Mouse (Mus musculus) embryonic facial prominence, embryonic 13.5 days (tissue): ENCODE results near the gene Anks1b. TPM values are rescaled to one million over a fixed set of nuclear protein-coding genes. Genes with fewer than 3 reads are reported as not detected.

Experiments used
- ATAC-seq: fragments of 200-750 bp; cut with Nextera tagmentation; 2 replicates; pipeline ENCODE4 v1.8.0; 2017; ENCODE audit warnings: low read depth; ENCODE audit not compliant: insufficient number of reproducible peaks, insufficient read depth, low FRiP score, low TSS enrichment
- H3K27ac ChIP-seq: fragments of 300-500 bp; sonication (generic); 2 replicates; pipeline ENCODE4 v1.5.1; 2015; ENCODE audit warnings: moderate library complexity, mild to moderate bottlenecking, inconsistent platforms
- H3K27me3 ChIP-seq: fragments of 300-500 bp; sonication (generic); 2 replicates; pipeline ENCODE4 v1.6.1; 2015; ENCODE audit warnings: mild to moderate bottlenecking, inconsistent platforms
- H3K36me3 ChIP-seq: fragments of 300-500 bp; sonication (generic); 2 replicates; pipeline ENCODE4 v1.6.1; 2015; ENCODE audit warnings: mild to moderate bottlenecking, inconsistent platforms
- H3K4me1 ChIP-seq: fragments of 300-500 bp; sonication (generic); 2 replicates; pipeline ENCODE4 v1.6.1; 2015; ENCODE audit warnings: inconsistent platforms
- H3K4me2 ChIP-seq: fragments of 300-500 bp; sonication (generic); 2 replicates; pipeline ENCODE4 v1.6.1; 2015; ENCODE audit warnings: moderate library complexity, mild to moderate bottlenecking, inconsistent platforms
- H3K4me3 ChIP-seq: fragments of 300-500 bp; sonication (generic); 2 replicates; pipeline ENCODE4 v1.5.1; 2015; ENCODE audit warnings: mild to moderate bottlenecking, inconsistent platforms
- H3K9ac ChIP-seq: fragments of 300-500 bp; sonication (generic); 2 replicates; pipeline ENCODE4 v1.6.1; 2015; ENCODE audit warnings: mild to moderate bottlenecking, inconsistent platforms
- H3K9me3 ChIP-seq: fragments of 300-500 bp; sonication (generic); 2 replicates; pipeline ENCODE4 v1.6.1; 2016; ENCODE audit warnings: inconsistent platforms
- WGBS: fragments of 180-500 bp; shearing (Covaris S2); methylation state at CpG from one replicate; pipeline ENCODE4 v1.1.7; 2015; ENCODE audit warnings: mixed read lengths; 5-methylcytosine and 5-hydroxymethylcytosine counted together
- polyA plus RNA-seq: library from polyadenylated mRNA; unstranded; fragments of >200 nt; fragmentation: Nextera tagmentation; extraction: Ambion mirVana; gene quantifications from 2 replicates; pipeline ENCODE4 v1.2.1, GENCODE M21; 2015

The Anks1b gene
- polyA plus RNA-seq, 1 experiment from 2014 or later: 1.5 TPM

- H3K27me3 ChIP-seq: no peaks in the 10 kb centered on the region
- no peak overlapping the region for H3K4me3 ChIP-seq
- ATAC-seq: no peak
- no peaks in the 10 kb centered on the region for H3K9me3 ChIP-seq
- no peak overlapping the region for H3K9ac ChIP-seq
- H3K4me1 ChIP-seq: no peaks in the 10 kb centered on the region
- H3K4me2 ChIP-seq: no peak overlapping the region
- WGBS: 83% methylated on average over 3 of the region's 3 CpGs
- H3K27ac ChIP-seq: no peak overlapping the region
- no peaks in the 10 kb centered on the region for H3K36me3 ChIP-seq
Measured at GRCm38 (mm10) chr10:90220470-90220869, 347.2 kb downstream of the Anks1b start.

DNA sequence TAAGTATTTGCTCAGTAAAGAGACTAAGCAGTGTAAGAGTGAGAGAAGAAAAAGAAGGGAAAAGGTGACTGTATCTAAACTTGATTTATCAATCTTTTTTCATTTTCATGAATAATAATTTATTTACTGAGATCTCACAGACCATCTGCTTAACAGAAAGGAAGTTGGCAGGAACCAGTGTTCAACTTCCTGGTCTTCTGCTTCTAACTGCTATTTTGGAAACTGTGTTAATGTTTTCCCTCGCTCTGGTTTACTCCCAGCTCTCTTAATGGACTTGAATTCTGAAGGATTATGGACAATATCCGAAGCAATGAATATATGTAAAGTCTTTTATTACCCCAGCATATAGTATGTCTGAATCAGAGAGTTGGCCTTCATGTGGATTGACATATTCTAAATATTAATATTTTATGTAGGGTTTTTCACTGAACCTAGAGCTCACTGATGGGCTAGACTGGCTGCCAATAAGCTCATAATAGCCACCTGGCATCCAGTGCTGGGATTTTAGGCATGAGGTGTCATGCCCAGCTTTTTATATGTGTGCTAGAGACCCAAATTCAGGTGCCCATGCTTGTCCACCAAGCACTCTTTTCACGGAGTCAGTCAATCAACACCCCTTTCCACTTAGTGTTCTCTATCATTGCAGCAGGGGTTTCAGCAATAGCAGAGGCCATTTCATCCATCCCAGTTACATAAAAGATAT, 349.6 kb downstream of the Anks1b start:
- Histone ChIP-seq H3K27me3 (no peaks in the 10 kb centered on the region), H3K27ac (no peak overlapping the region), H3K4me2 (no peak overlapping the region), H3K9ac (no peak overlapping the region), H3K4me3 (no peak overlapping the region), H3K9me3 (no peaks in the 10 kb centered on the region), H3K36me3 (no peaks in the 10 kb centered on the region), H3K4me1 (no peaks in the 10 kb centered on the region)
- 83% methylated on average over 3 of the region's 3 CpGs for WGBS
- no peak for ATAC-seq

DNA sequence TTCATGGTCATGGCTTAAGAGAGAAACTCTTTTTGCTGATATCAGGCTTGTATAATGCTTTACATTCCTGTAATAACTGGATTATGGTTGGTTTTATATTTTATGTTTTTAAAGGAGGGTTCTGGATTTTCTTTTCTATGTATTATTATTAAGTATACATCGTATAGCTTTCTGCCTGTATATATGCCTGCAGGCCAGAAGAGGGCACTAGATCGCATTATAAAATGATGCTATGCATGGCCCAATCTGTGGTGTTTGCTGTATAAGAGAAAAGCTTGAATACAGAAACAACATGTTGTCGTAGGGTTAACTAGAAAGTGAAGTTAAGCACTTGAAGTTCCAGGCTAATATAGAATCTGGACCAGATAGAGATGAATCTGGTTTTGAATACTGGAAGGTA, 362.0 kb downstream of the Anks1b start:
- Histone ChIP-seq H3K4me1 (no peaks in the 10 kb centered on the region), H3K9ac (no peak overlapping the region), H3K9me3 (0 out of 2 replicates have a peak, but pooled peaks cover 3% of the 10 kb centered on the region), H3K27ac (no peak overlapping the region), H3K4me3 (no peak overlapping the region), H3K4me2 (no peak overlapping the region), H3K27me3 (no peaks in the 10 kb centered on the region), H3K36me3 (no peaks in the 10 kb centered on the region)
- ATAC-seq: no peak
- 67% methylated on average over 3 of the region's 3 CpGs for WGBS

GRCm38 (mm10) chr10:90237290-90237689, 364.0 kb downstream of the Anks1b start:
- ATAC-seq: no peak
- 0 out of 2 replicates have a peak, but pooled peaks cover 3% of the 10 kb centered on the region for H3K9me3 ChIP-seq

DNA sequence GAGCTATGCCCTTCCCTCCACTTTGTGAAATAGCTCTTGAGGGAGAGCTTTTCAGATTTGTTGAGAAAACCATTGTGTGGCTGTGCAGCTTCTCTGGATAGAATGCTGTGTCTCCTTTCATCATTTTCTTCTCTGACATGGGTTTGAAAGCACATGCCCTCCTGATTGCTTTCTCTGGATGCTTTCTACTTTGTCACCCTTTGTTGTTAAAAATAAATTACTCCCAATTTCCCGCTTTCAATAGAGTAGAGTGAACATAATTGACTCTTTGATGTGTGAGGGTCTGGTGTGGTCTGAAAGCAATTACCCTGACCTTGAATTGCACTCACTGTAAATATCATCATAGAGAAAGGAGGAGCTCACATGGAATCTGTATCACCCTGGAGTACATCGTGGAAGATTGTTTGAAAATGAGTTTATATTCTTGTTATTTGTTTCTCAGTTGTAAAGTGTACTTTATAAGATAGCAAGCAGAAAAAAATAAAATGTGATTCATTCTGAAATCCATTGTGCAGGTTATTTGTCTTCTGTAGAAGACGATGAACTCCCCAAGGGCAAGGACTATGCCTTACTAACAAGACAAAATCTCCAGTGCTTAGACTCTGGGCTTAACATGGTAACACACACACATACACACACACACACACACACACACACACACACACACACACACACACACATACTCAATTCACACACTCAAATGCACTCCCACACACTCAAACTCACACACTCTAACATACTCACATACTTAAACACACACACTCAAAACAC, 385.8 kb downstream of the Anks1b start:
- H3K9me3 ChIP-seq: no peaks in the 10 kb centered on the region
- no peak overlapping the region for H3K4me3 ChIP-seq
- WGBS: 40% methylated on average over 3 of the region's 3 CpGs
- no peaks in the 10 kb centered on the region for H3K27me3 ChIP-seq
- H3K4me1 ChIP-seq: no peaks in the 10 kb centered on the region
- no peak overlapping the region for H3K9ac ChIP-seq
- no peak overlapping the region for H3K4me2 ChIP-seq
- H3K36me3 ChIP-seq: no peaks in the 10 kb centered on the region
- H3K27ac ChIP-seq: no peak overlapping the region
- ATAC-seq: no peak

More at GRCm38 (mm10) chr10:90237290-90237689, 364.0 kb downstream of the Anks1b start:
- H3K4me2 ChIP-seq: no peak overlapping the region
- no peaks in the 10 kb centered on the region for H3K4me1 ChIP-seq
- H3K27ac ChIP-seq: no peak overlapping the region
- no peak overlapping the region for H3K9ac ChIP-seq
- WGBS: 95% methylated on average over 3 of the region's 3 CpGs
- no peaks in the 10 kb centered on the region for H3K27me3 ChIP-seq
- H3K4me3 ChIP-seq: no peak overlapping the region
- H3K36me3 ChIP-seq: no peaks in the 10 kb centered on the region

DNA sequence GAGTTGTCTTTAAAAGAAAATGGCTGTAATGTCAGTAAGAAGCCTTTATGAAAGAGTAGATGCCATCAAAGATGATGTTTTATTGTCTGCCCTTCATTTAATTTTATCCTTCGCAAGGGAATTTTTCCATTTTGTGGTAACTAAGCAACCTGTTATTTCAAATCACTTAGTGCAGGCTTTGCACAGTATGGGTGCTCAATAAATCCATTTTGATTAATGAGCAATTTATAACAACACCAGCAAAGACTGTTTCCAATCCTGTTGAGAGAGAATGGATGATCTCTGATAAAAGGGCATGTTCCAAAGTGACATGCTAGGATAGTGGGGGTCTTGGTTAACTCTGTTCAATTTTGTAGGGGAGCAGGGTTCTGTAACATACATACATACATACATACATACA, 398.0 kb downstream of the Anks1b start:
- Histone ChIP-seq H3K4me3 (no peak overlapping the region), H3K9ac (no peak overlapping the region), H3K4me2 (no peak overlapping the region), H3K4me1 (no peaks in the 10 kb centered on the region), H3K36me3 (no peaks in the 10 kb centered on the region), H3K27me3 (no peaks in the 10 kb centered on the region), H3K27ac (no peak overlapping the region), H3K9me3 (no peaks in the 10 kb centered on the region)
- 89% methylated on average over 1 of the region's 1 CpGs for WGBS
- no peak for ATAC-seq

DNA sequence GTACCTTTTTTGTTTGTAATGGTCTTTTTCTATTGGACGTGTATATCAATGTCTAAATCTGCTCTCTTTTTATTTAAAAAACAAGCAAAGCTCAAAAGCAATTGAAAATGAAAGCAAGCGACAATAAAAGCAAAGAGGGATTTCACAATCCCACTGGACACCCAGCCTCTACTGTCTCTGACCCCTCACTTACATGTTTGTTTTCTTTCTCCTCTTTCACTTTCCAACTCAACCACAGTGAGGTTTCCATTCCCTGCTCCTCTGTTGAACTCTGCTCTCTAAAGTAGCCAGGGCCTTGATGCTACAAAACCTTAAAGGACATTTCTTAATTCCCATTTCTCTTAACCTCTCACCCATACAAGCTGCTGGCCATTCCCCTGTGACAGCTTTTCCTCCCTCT, 400.0 kb downstream of the Anks1b start:
- H3K27ac ChIP-seq: no peak overlapping the region
- H3K4me3 ChIP-seq: no peak overlapping the region
- WGBS: 81% methylated on average over 2 of the region's 2 CpGs
- H3K27me3 ChIP-seq: no peaks in the 10 kb centered on the region
- no peaks in the 10 kb centered on the region for H3K4me1 ChIP-seq
- H3K4me2 ChIP-seq: no peak overlapping the region
- ATAC-seq: no peak
- no peaks in the 10 kb centered on the region for H3K36me3 ChIP-seq
- no peak overlapping the region for H3K9ac ChIP-seq
- no peaks in the 10 kb centered on the region for H3K9me3 ChIP-seq

- Histone ChIP-seq H3K4me1 (no peaks in the 10 kb centered on the region), H3K9me3 (no peaks in the 10 kb centered on the region), H3K4me2 (no peak overlapping the region), H3K27ac (no peak overlapping the region), H3K36me3 (no peaks in the 10 kb centered on the region), H3K9ac (no peak overlapping the region), H3K4me3 (no peak overlapping the region), H3K27me3 (no peaks in the 10 kb centered on the region)
- no peak for ATAC-seq
- WGBS: 73% methylated on average over 1 of the region's 1 CpGs
Measured at GRCm38 (mm10) chr10:90286589-90286988, 413.3 kb downstream of the Anks1b start.

DNA sequence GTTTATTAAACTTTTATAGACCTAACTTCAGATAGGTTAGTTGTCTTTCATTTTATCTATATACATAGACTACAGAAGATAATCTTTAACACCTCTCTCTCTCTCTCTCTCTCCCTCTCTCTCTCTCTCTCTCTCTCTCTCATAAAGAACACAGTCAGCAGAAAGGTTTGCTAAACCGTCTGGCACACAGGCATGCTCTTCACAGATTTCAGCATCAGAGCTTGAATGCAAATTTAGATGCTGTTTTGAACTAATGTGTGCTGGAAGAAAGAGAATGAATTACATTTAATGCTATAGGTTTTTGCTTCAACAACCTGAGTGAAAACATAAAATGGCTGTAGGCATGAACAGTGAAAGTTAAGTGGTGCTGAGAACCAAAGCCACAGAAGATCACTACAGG, 429.9 kb downstream of the Anks1b start:
- H3K9ac ChIP-seq: no peak overlapping the region
- H3K4me3 ChIP-seq: no peak overlapping the region
- no peak for ATAC-seq
- no peaks in the 10 kb centered on the region for H3K4me1 ChIP-seq
- 61% methylated on average over 1 of the region's 1 CpGs for WGBS
- no peak overlapping the region for H3K27ac ChIP-seq
- H3K36me3 ChIP-seq: no peaks in the 10 kb centered on the region
- H3K9me3 ChIP-seq: no peaks in the 10 kb centered on the region
- H3K27me3 ChIP-seq: no peaks in the 10 kb centered on the region
- no peak overlapping the region for H3K4me2 ChIP-seq

DNA sequence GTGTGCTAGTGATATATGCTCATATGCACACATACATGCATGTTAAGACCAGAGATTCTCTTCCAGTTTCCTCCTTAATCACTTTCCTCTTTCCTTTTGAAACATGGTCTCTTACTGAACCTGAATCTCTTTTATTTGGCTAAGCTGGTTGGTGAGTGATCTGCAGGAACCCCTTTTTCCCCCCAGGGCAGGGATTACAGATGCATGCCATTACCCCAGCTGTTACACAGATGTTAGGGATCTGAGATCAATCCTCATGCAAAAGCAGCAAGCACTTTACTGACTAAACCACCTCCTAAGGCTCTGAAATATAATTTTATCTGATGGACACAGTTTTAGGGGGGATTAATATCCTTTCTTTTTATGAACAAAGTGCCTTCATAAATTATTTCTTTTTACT, 432.8 kb downstream of the Anks1b start:
- H3K27ac ChIP-seq: no peak overlapping the region
- no peaks in the 10 kb centered on the region for H3K9me3 ChIP-seq
- no peaks in the 10 kb centered on the region for H3K36me3 ChIP-seq
- H3K4me2 ChIP-seq: no peak overlapping the region
- H3K4me1 ChIP-seq: no peaks in the 10 kb centered on the region
- no peaks in the 10 kb centered on the region for H3K27me3 ChIP-seq
- ATAC-seq: no peak
- no peak overlapping the region for H3K4me3 ChIP-seq
- no peak overlapping the region for H3K9ac ChIP-seq

DNA sequence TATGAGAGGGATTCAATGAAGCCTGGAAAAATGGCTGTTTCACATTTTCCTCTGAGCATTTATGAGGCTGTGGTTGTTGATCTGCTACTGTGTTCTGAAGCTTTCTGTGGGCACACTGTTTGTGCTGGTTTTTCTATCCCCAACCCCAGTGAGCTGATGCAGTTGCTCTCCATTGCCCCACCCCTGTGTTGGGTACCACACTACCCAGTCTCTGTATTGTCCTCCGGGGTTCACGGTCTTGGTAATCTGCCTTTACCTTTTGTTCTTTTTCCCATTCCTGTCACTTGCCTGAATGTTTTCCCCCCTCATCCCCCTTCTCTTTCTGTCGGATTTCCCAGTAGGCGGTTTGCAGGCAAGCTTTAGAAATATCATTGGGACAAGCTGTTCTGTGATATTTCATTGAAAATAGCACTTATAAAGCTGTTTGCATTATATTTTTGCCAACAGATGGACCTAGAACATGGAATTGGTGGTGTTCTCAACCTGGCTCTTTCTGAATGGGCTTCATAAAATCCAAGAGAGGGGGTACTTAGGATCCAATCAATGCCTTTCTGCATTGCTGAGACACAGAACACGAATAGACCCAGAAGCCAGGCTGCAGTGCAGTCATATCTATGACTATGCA, 434.7 kb downstream of the Anks1b start:
- no peak overlapping the region for H3K9ac ChIP-seq
- no peak overlapping the region for H3K4me2 ChIP-seq
- no peaks in the 10 kb centered on the region for H3K36me3 ChIP-seq
- no peaks in the 10 kb centered on the region for H3K9me3 ChIP-seq
- no peaks in the 10 kb centered on the region for H3K27me3 ChIP-seq
- H3K4me1 ChIP-seq: no peaks in the 10 kb centered on the region
- 62% methylated on average over 5 of the region's 5 CpGs for WGBS
- no peak for ATAC-seq
- H3K4me3 ChIP-seq: no peak overlapping the region
- no peak overlapping the region for H3K27ac ChIP-seq

DNA sequence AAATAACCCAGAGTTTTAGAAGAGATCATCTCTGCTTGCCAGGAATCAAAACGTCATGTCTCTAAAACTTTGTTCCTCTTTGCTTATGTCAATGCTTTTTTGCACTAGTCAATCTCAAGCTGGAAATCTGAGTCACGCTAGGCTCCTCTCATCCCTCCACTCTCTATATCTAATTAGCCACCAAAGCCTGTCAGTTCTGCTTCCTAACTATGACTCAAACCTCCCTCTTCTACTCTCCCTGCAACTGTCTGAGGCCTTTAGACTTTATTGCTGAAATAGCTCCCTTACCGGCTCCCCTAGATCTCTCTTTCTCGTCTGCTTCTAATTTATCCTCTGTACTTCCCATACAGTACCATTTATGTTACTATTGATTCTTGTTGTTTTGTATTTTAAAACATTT, 456.5 kb downstream of the Anks1b start:
- Histone ChIP-seq H3K9me3 (no peaks in the 10 kb centered on the region), H3K4me2 (no peak overlapping the region), H3K27ac (no peak overlapping the region), H3K27me3 (no peaks in the 10 kb centered on the region), H3K4me3 (no peak overlapping the region), H3K9ac (no peak overlapping the region), H3K4me1 (no peaks in the 10 kb centered on the region), H3K36me3 (no peaks in the 10 kb centered on the region)
- ATAC-seq: no peak
- WGBS: 59% methylated on average over 4 of the region's 4 CpGs
